Mouse (Mus musculus) cerebellum, adult 2 months (tissue): ENCODE measurements around the gene Actg1. TPM values are rescaled to one million over a fixed set of nuclear protein-coding genes. Genes with fewer than 3 reads are reported as not detected.

Experiments used
- DNase-seq, 2 experiments: peaks; one replicate each; pipeline ENCODE4 v3.0.0; 2021
- H3K27ac ChIP-seq: fragments of 200-500 bp; 2 replicates; pipeline ENCODE4 v1.5.1; 2012; ENCODE audit warnings: low read length, control low read depth, inconsistent platforms; ENCODE audit not compliant: insufficient read depth
- H3K27me3 ChIP-seq: fragments of 200-500 bp; 2 replicates; pipeline ENCODE4 v1.6.1; 2012; ENCODE audit warnings: inconsistent platforms, mild to moderate bottlenecking, low read length, moderate library complexity; ENCODE audit not compliant: control insufficient read depth, insufficient read depth
- H3K4me1 ChIP-seq: fragments of 200-500 bp; 2 replicates; pipeline ENCODE4 v1.6.1; 2011; ENCODE audit warnings: low read length; ENCODE audit not compliant: control insufficient read depth, insufficient read depth
- H3K4me3 ChIP-seq: fragments of 200-500 bp; replicated peaks from 2 replicates; pipeline ENCODE3; 2011; ENCODE audit warnings: mild to moderate bottlenecking, low read depth, low read length, control low read depth; ENCODE audit not compliant: insufficient read depth
- CTCF ChIP-seq: fragments of 200-500 bp; IDR thresholded peaks from 2 replicates; pipeline ENCODE4 v1.5.1; 2011; ENCODE audit warnings: low read depth, mild to moderate bottlenecking, control low read depth, low read length, moderate library complexity, borderline replicate concordance; ENCODE audit not compliant: insufficient read depth
- POLR2A ChIP-seq: fragments of 200-500 bp; IDR thresholded peaks from 2 replicates; pipeline ENCODE4 v1.6.1; 2011; ENCODE audit warnings: low read length, control low read depth, borderline replicate concordance; ENCODE audit not compliant: insufficient read depth
- WGBS: fragments of 180-500 bp; shearing (Covaris S2); methylation state at CpG from one replicate; pipeline ENCODE4 v1.1.7; 2018; 5-methylcytosine and 5-hydroxymethylcytosine counted together
- polyA plus RNA-seq: library from polyadenylated mRNA; depleted of rRNA; stranded (reverse); fragments of >200 nt; gene quantifications from 2 replicates; pipeline ENCODE4 v1.2.3, GENCODE M21; 2012

Actg1 gene
- polyA plus RNA-seq, 1 experiment, result 834 TPM

- Histone ChIP-seq H3K27ac (peak overlapping the region; percentile 95), H3K4me3 (peak overlapping the region; percentile 79), H3K27me3 (no peaks in the 10 kb centered on the region), H3K4me1 (peaks cover 13% of the 10 kb centered on the region; the same call in 1 of the 2 replicates)
- TF ChIP-seq POLR2A (peak; percentile 95), CTCF (no peak)
- peak; percentile 93 to 98 for DNase-seq
- whole genome bisulfite sequencing, result under 1% methylated on average over 36 of the region's 37 CpGs
Measured at GRCm38 (mm10) chr11:120315832-120316689, 32.3 kb downstream of the Actg1 start.

- Histone ChIP-seq H3K27ac (peak overlapping the region; percentile 95), H3K4me1 (peaks cover 13% of the 10 kb centered on the region; the same call in 1 of the 2 replicates), H3K27me3 (no peaks in the 10 kb centered on the region), H3K4me3 (peak overlapping the region; percentile 79)
- no peak for TF ChIP-seq CTCF
- no peak for TF ChIP-seq POLR2A
- 6% methylated on average over 4 of the region's 4 CpGs for WGBS
- peak; percentile 52 for DNase-seq
Measured at GRCm38 (mm10) chr11:120315416-120315761, 33.0 kb downstream of the Actg1 start.

GRCm38 (mm10) chr11:120314721-120315415, 33.5 kb downstream of the Actg1 start:
- TF ChIP-seq POLR2A, result no peak
- no peak for TF ChIP-seq CTCF
- H3K27ac ChIP-seq, result peak overlapping the region; percentile 95
- no peaks in the 10 kb centered on the region for H3K27me3 ChIP-seq
- peaks cover 13% of the 10 kb centered on the region; the same call in 1 of the 2 replicates for H3K4me1 ChIP-seq
- WGBS, result 34% methylated on average over 16 of the region's 16 CpGs
- peak overlapping the region; percentile 38 for H3K4me3 ChIP-seq
- DNase-seq, result no peak

- 73% methylated on average over 6 of the region's 6 CpGs for WGBS
- H3K4me1 ChIP-seq, result peaks cover 13% of the 10 kb centered on the region; the same call in 1 of the 2 replicates
- no peak for TF ChIP-seq POLR2A
- no peak for TF ChIP-seq CTCF
- no peak overlapping the region for H3K4me3 ChIP-seq
- no peak for DNase-seq
- no peak overlapping the region for H3K27ac ChIP-seq
- no peaks in the 10 kb centered on the region for H3K27me3 ChIP-seq
Measured at GRCm38 (mm10) chr11:120313906-120314685, 34.2 kb downstream of the Actg1 start.

- DNase-seq, result no peak
- Histone ChIP-seq H3K27ac (no peak overlapping the region), H3K4me1 (peaks cover 23% of the 10 kb centered on the region), H3K4me3 (no peak overlapping the region), H3K27me3 (no peaks in the 10 kb centered on the region)
- TF ChIP-seq CTCF (no peak), POLR2A (no peak)
- 91% methylated on average over 6 of the region's 6 CpGs for WGBS
Measured at GRCm38 (mm10) chr11:120312069-120312468, 36.3 kb downstream of the Actg1 start.

- DNase-seq, result peak in 1 of 2 experiments; percentile 25
- H3K27me3 ChIP-seq, result no peaks in the 10 kb centered on the region
- H3K27ac ChIP-seq, result no peak overlapping the region
- H3K4me1 ChIP-seq, result peaks cover 24% of the 10 kb centered on the region
- 57% methylated on average over 10 of the region's 10 CpGs for WGBS
- TF ChIP-seq POLR2A (no peak), CTCF (no peak)
- no peak overlapping the region for H3K4me3 ChIP-seq
Measured at GRCm38 (mm10) chr11:120311561-120311960, 36.8 kb downstream of the Actg1 start.

- WGBS, result under 1% methylated on average over 45 of the region's 45 CpGs
- Histone ChIP-seq H3K27me3 (no peaks in the 10 kb centered on the region), H3K4me3 (peak overlapping the region; percentile 63), H3K4me1 (peaks cover 30% of the 10 kb centered on the region), H3K27ac (peak overlapping the region; percentile 47)
- TF ChIP-seq POLR2A (peak; percentile 95), CTCF (no peak)
- DNase-seq, result peak; percentile 95 to 97
Measured at GRCm38 (mm10) chr11:120310813-120311312, 37.5 kb downstream of the Actg1 start.
